Mouse (Mus musculus) kidney, postnatal 36 days (tissue): ENCODE results near the gene Alg9.
"Not testable (repeated sequence)": the region's sequence is repeated elsewhere in the genome, so short reads cannot be mapped to it uniquely, and the experiment has no call there.

Experiments used
- DNase-seq, 2 experiments: peaks; one replicate each; pipeline ENCODE4 v3.0.0; 2021 to 2022; ENCODE audit warnings: mixed read lengths in 2 of 2

The Alg9 gene

GRCm38 (mm10) chr9:50819716-50820115 is 44.9 kb downstream of the Alg9 start:
- no peak for DNase-seq

GRCm38 (mm10) chr9:50821651-50822050 is 46.8 kb downstream of the Alg9 start:
- DNase-seq = no peak

- DNase-seq = no peak
Measured at GRCm38 (mm10) chr9:50822216-50822615, 47.4 kb downstream of the Alg9 start.

- DNase-seq = no peak
Measured at GRCm38 (mm10) chr9:50823779-50824453, 49.1 kb downstream of the Alg9 start.

GRCm38 (mm10) chr9:50831514-50831913 is 56.7 kb downstream of the Alg9 start:
- no peak for DNase-seq

- no peak for DNase-seq
Measured at GRCm38 (mm10) chr9:50832162-50832561, 57.3 kb downstream of the Alg9 start.

GRCm38 (mm10) chr9:50832582-50832981 is 57.8 kb downstream of the Alg9 start:
- DNase-seq = not testable (repeated sequence)

- no peak for DNase-seq
Measured at GRCm38 (mm10) chr9:50833786-50834185, 59.0 kb downstream of the Alg9 start.

- DNase-seq = no peak
Measured at GRCm38 (mm10) chr9:50835068-50835705, 60.4 kb downstream of the Alg9 start.

- no peak for DNase-seq
Measured at GRCm38 (mm10) chr9:50836097-50836496, 61.3 kb downstream of the Alg9 start.

GRCm38 (mm10) chr9:50841079-50841789 is 66.4 kb downstream of the Alg9 start:
- no peak for DNase-seq

- peak in 1 of 2 experiments; percentile 41 for DNase-seq
Measured at GRCm38 (mm10) chr9:50845081-50845480, 70.3 kb downstream of the Alg9 start, which contains the start of gene Ppp2r1b. Gene Ppp2r1b, plus strand, starts transcription at chr9:50845301.

GRCm38 (mm10) chr9:50845547-50845946 is 70.7 kb downstream of the Alg9 start:
- peak; percentile 83 to 90 for DNase-seq

GRCm38 (mm10) chr9:50847133-50847532 is 72.3 kb downstream of the Alg9 start:
- DNase-seq = no peak

- peak; percentile 50 to 59 for DNase-seq
Measured at GRCm38 (mm10) chr9:50847606-50848368, 73.0 kb downstream of the Alg9 start.

- peak; percentile 59 to 78 for DNase-seq
Measured at GRCm38 (mm10) chr9:50848821-50849220, 74.0 kb downstream of the Alg9 start.

GRCm38 (mm10) chr9:50849249-50849648 is 74.4 kb downstream of the Alg9 start:
- peak; percentile 91 to 95 for DNase-seq

GRCm38 (mm10) chr9:50849755-50850154 is 74.9 kb downstream of the Alg9 start:
- DNase-seq = no peak

GRCm38 (mm10) chr9:50850271-50850670 is 75.5 kb downstream of the Alg9 start:
- DNase-seq = no peak

GRCm38 (mm10) chr9:50850713-50851112 is 75.9 kb downstream of the Alg9 start:
- peak in 1 of 2 experiments; percentile 30 for DNase-seq

GRCm38 (mm10) chr9:50852634-50853349 is 78.0 kb downstream of the Alg9 start:
- peak in 1 of 2 experiments; percentile 20 for DNase-seq

- no peak for DNase-seq
Measured at GRCm38 (mm10) chr9:50854376-50854775, 79.6 kb downstream of the Alg9 start.
